ENCODE assay signal across 9 mouse cellular contexts in the genomic region with DNA sequence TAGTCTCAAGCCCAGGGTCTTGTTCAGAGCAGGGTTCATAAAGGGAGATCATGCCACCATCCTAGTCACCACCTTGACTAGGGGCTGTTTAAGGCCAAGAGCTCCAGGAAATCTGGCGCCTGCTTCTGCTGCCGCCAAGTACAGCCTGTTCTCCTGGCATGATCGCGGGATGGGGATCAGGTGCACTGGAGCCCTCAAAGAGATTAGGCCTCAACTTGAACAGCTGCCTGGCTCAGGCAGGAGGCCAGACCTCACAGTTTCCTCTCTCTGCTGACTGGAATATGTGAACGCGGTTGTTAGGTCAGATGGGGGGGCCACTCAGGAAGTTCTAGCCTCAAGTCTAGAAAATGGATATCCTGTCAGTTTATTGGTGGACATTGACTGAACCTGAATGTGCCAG. TPM values are rescaled to one million over a fixed set of nuclear protein-coding genes. Genes with fewer than 3 reads are reported as not detected.
DNase-seq lines count a peak whose midpoint lies in the region; ATAC-seq lines count a peak whose summit lies in the region.
"Had no signal": no experiment of that assay in that cellular context is flagged by ENCODE, and none has a peak within 500 bp of the region (broad histone marks: within the 10 kb centered on the region; RNA-seq: fewer than 3 reads in every experiment).

No protein-coding gene starts in this region.

- no peaks in the 10 kb centered on the region for H3K9me3 ChIP-seq in hindbrain, embryonic 13.5 days
- H3K9me3 ChIP-seq in hindbrain, embryonic 10.5 days = no peaks in the 10 kb centered on the region
- H3K9me3 ChIP-seq in forebrain, embryonic 13.5 days (replicated peaks) = no peaks in the 10 kb centered on the region
- H3K9me3 ChIP-seq: embryonic facial prominence, embryonic 13.5 days had no signal

- H3K27me3 ChIP-seq in hindbrain, embryonic 13.5 days = no peaks in the 10 kb centered on the region
- no peaks in the 10 kb centered on the region for H3K27me3 ChIP-seq in hindbrain, embryonic 10.5 days (ENCODE audit: insufficient read depth, poor library complexity, severe bottlenecking)
- H3K27me3 ChIP-seq in forebrain, embryonic 13.5 days = no peaks in the 10 kb centered on the region
- H3K27me3 ChIP-seq: embryonic facial prominence, embryonic 13.5 days had no signal

- H3K9ac ChIP-seq in hindbrain, embryonic 13.5 days = 0 out of 2 replicates have a peak overlapping the region, but pooled peaks have one; percentile 8
- no peak overlapping the region for H3K9ac ChIP-seq in forebrain, embryonic 13.5 days
- H3K9ac ChIP-seq: embryonic facial prominence, embryonic 13.5 days had no signal

- no peak overlapping the region for H3K4me2 ChIP-seq in hindbrain, embryonic 13.5 days
- no peak overlapping the region for H3K4me2 ChIP-seq in forebrain, embryonic 13.5 days
- H3K4me2 ChIP-seq: embryonic facial prominence, embryonic 13.5 days had no signal

- peaks cover 16% of the 10 kb centered on the region for H3K36me3 ChIP-seq in hindbrain, embryonic 13.5 days
- peaks cover 13% of the 10 kb centered on the region for H3K36me3 ChIP-seq in hindbrain, embryonic 10.5 days
- peaks cover 6% of the 10 kb centered on the region; the same call in 1 of the 2 replicates for H3K36me3 ChIP-seq in forebrain, embryonic 13.5 days (ENCODE audit: poor library complexity, severe bottlenecking)

- WGBS in hindbrain, embryonic 13.5 days = 72% methylated on average over 6 of the region's 6 CpGs
- 91% methylated on average over 6 of the region's 6 CpGs for WGBS in hindbrain, embryonic 10.5 days
- 80% methylated on average over 6 of the region's 6 CpGs for WGBS in forebrain, embryonic 13.5 days

- H3K4me3 ChIP-seq in hindbrain, embryonic 13.5 days = no peak overlapping the region
- no peak overlapping the region for H3K4me3 ChIP-seq in hindbrain, embryonic 10.5 days
- H3K4me3 ChIP-seq in forebrain, embryonic 13.5 days = no peak overlapping the region
- H3K4me3 ChIP-seq: embryonic facial prominence, embryonic 13.5 days had no signal

- intact Hi-C loops in heart, postnatal 10 days (cut with DNase I) = loop anchor here (1.0 kb wide), 2 partner anchors 15 to 23 kb away; no protein-coding TSS in a partner anchor

- no peak for ATAC-seq in hindbrain, embryonic 13.5 days (ENCODE audit: low FRiP score)
- peak; percentile 82 for ATAC-seq in megakaryocyte progenitor cell, adult 5-6 weeks (replicated peaks; ENCODE audit: poor library complexity)
- ATAC-seq in forebrain, embryonic 13.5 days = no peak

- DNase-seq in hindbrain, embryonic 10.5 days (ENCODE audit: low spot score) = no peak
- DNase-seq in CD4-positive, CD25-positive, alpha-beta regulatory T cell, adult 2 months (ENCODE audit: low read depth, low spot score) = peak; percentile 49
- peak; percentile 84 for DNase-seq in cerebellum, adult 9-11 months
- peak; percentile 93 to 95 for DNase-seq in heart, postnatal 10 days
- DNase-seq in urinary bladder, adult 2 months (ENCODE audit: low spot score) = no peak

- no peaks in the 10 kb centered on the region for H3K4me1 ChIP-seq in hindbrain, embryonic 13.5 days (replicated peaks)
- 0 out of 2 replicates have a peak, but pooled peaks cover 6% of the 10 kb centered on the region for H3K4me1 ChIP-seq in hindbrain, embryonic 10.5 days (replicated peaks)
- no peaks in the 10 kb centered on the region for H3K4me1 ChIP-seq in forebrain, embryonic 13.5 days
- H3K4me1 ChIP-seq: embryonic facial prominence, embryonic 13.5 days had no signal

- H3K27ac ChIP-seq in hindbrain, embryonic 13.5 days = no peak overlapping the region
- no peak overlapping the region for H3K27ac ChIP-seq in hindbrain, embryonic 10.5 days
- no peak overlapping the region for H3K27ac ChIP-seq in forebrain, embryonic 13.5 days
- H3K27ac ChIP-seq: embryonic facial prominence, embryonic 13.5 days had no signal

RNA-seq across cellular contexts. Expression of a gene that starts 14.6 kb away (rescaled TPM):
- polyA plus RNA-seq in hindbrain, embryonic 13.5 days (2015; fragmentation: Nextera tagmentation; extraction: Ambion mirVana) = 17.0 and 17.4 TPM in 2 replicates
- polyA plus RNA-seq in hindbrain, embryonic 10.5 days (2016; fragmentation: Nextera tagmentation; extraction: Ambion mirVana) = 12.1 and 13.4 TPM in 2 replicates
- total RNA-seq in heart, postnatal 10 days (2021) = 10 to 100 TPM; 16.8 to 17.0 TPM
- total RNA-seq in megakaryocyte progenitor cell, adult 5-6 weeks (2015) = 14.5 and 20.2 TPM in 2 replicates
- 12.0 and 14.0 TPM in 2 replicates for total RNA-seq in megakaryocyte progenitor cell, adult 5-6 weeks (2017)
- 19.7 and 20.0 TPM in 2 replicates for polyA plus RNA-seq in urinary bladder, adult 2 months (2012; rRNA removed)
- polyA plus RNA-seq in forebrain, embryonic 13.5 days (2015; fragmentation: Nextera tagmentation; extraction: Ambion mirVana) = 13.3 and 13.9 TPM in 2 replicates

RNA-seq across cellular contexts. Expression of a gene that starts 16.8 kb away (rescaled TPM):
- 7.8 and 8.3 TPM in 2 replicates for polyA plus RNA-seq in hindbrain, embryonic 13.5 days (2015; fragmentation: Nextera tagmentation; extraction: Ambion mirVana)
- polyA plus RNA-seq in hindbrain, embryonic 10.5 days (2016; fragmentation: Nextera tagmentation; extraction: Ambion mirVana) = 1.4 and 2.6 TPM in 2 replicates
- 10 to 100 TPM in 1 of 2 experiments, 1 to 10 TPM in 1; 8.9 to 11.4 TPM for total RNA-seq in heart, postnatal 10 days (2021)
- total RNA-seq in megakaryocyte progenitor cell, adult 5-6 weeks (2015) = 0.07 TPM in 1 of 2 replicates, not detected in the other
- total RNA-seq in megakaryocyte progenitor cell, adult 5-6 weeks (2017) = 0.08 and 0.17 TPM in 2 replicates
- polyA plus RNA-seq in urinary bladder, adult 2 months (2012; rRNA removed) = 1.7 and 1.9 TPM in 2 replicates
- 3.1 and 3.2 TPM in 2 replicates for polyA plus RNA-seq in forebrain, embryonic 13.5 days (2015; fragmentation: Nextera tagmentation; extraction: Ambion mirVana)

RNA-seq across cellular contexts. Expression of a gene that starts 27.7 kb away (rescaled TPM):
- polyA plus RNA-seq in hindbrain, embryonic 13.5 days (2015; fragmentation: Nextera tagmentation; extraction: Ambion mirVana) = 8.4 and 9.6 TPM in 2 replicates
- 8.8 and 9.7 TPM in 2 replicates for polyA plus RNA-seq in hindbrain, embryonic 10.5 days (2016; fragmentation: Nextera tagmentation; extraction: Ambion mirVana)
- 100 to 1,000 TPM; 212 to 269 TPM for total RNA-seq in heart, postnatal 10 days (2021)
- total RNA-seq in megakaryocyte progenitor cell, adult 5-6 weeks (2015) = 0.51 and 0.86 TPM in 2 replicates
- total RNA-seq in megakaryocyte progenitor cell, adult 5-6 weeks (2017) = 0.21 and 0.34 TPM in 2 replicates
- polyA plus RNA-seq in urinary bladder, adult 2 months (2012; rRNA removed) = 11.7 and 14.7 TPM in 2 replicates
- polyA plus RNA-seq in forebrain, embryonic 13.5 days (2015; fragmentation: Nextera tagmentation; extraction: Ambion mirVana) = 6.2 and 7.3 TPM in 2 replicates

RNA-seq across cellular contexts. Expression of a gene that starts 33.9 kb away (rescaled TPM):
- polyA plus RNA-seq in hindbrain, embryonic 13.5 days (2015; fragmentation: Nextera tagmentation; extraction: Ambion mirVana) = 2.8 and 3.7 TPM in 2 replicates
- 4.9 and 5.1 TPM in 2 replicates for polyA plus RNA-seq in hindbrain, embryonic 10.5 days (2016; fragmentation: Nextera tagmentation; extraction: Ambion mirVana)
- 10 to 100 TPM; 22.1 to 23.3 TPM for total RNA-seq in heart, postnatal 10 days (2021)
- total RNA-seq in megakaryocyte progenitor cell, adult 5-6 weeks (2015) = 100 and 115 TPM in 2 replicates
- 175 and 186 TPM in 2 replicates for total RNA-seq in megakaryocyte progenitor cell, adult 5-6 weeks (2017)
- 50.7 and 54.4 TPM in 2 replicates for polyA plus RNA-seq in urinary bladder, adult 2 months (2012; rRNA removed)
- 2.0 and 2.4 TPM in 2 replicates for polyA plus RNA-seq in forebrain, embryonic 13.5 days (2015; fragmentation: Nextera tagmentation; extraction: Ambion mirVana)

Comparison
In these comparisons a context has a peak if more than half of its experiments do, and no peak if none do; other contexts are left out.
1. DNase-seq: peak in CD4-positive, CD25-positive, alpha-beta regulatory T cell, adult 2 months (single experiment), cerebellum, adult 9-11 months (single experiment) and heart, postnatal 10 days (2 of 2); none in hindbrain, embryonic 10.5 days (single experiment) and urinary bladder, adult 2 months (single experiment).